Mouse (Mus musculus) CH12.LX (cell line): ENCODE data around the gene Fosl1. TPM values are rescaled to one million over a fixed set of nuclear protein-coding genes. Genes with fewer than 3 reads are reported as not detected.
A peak's percentile ranks its signal among the peaks of the same experiment; 100 is the strongest.

ENCODE experiments used
- DNase-seq: peaks from one replicate; pipeline ENCODE4 v3.0.0-alpha.2; 2013; ENCODE audit errors: extremely low read depth
- H3K27ac ChIP-seq: 2 replicates; pipeline ENCODE4 v1.5.1; 2012; ENCODE audit warnings: low read depth, mild to moderate bottlenecking, control low read depth, moderate library complexity; ENCODE audit not compliant: insufficient read depth
- H3K27me3 ChIP-seq: replicated peaks from 2 replicates; pipeline ENCODE3; 2012; ENCODE audit warnings: inconsistent platforms
- H3K36me3 ChIP-seq, 2 experiments: replicated peaks in 1 of 2; 2 replicates each; pipeline versions ENCODE3 to v1.6.1; 2012; ENCODE audit warnings: inconsistent platforms in 1 of 2, low read length in 1 of 2, mild to moderate bottlenecking in 1 of 2, mixed read lengths in 1 of 2, moderate library complexity in 1 of 2; ENCODE audit not compliant: control insufficient read depth in 1 of 2, insufficient read depth in 1 of 2
- H3K4me1 ChIP-seq, 2 experiments: 2 replicates each; pipeline ENCODE4 v1.6.1; 2012; ENCODE audit warnings: inconsistent platforms in 1 of 2, moderate library complexity in 1 of 2; ENCODE audit not compliant: insufficient read depth in 2 of 2, control insufficient read depth in 1 of 2
- H3K4me2 ChIP-seq: 2 replicates; pipeline ENCODE4 v1.6.1; 2012; ENCODE audit warnings: low read depth, mild to moderate bottlenecking, control low read depth; ENCODE audit not compliant: poor library complexity, insufficient read depth, severe bottlenecking
- H3K4me3 ChIP-seq, 3 experiments: fragments of 150-350 bp in 1 of 3; sonication (generic) in 1 of 3; replicated peaks in 1 of 3; 2 replicates each; pipeline versions ENCODE3 to v1.5.1; 2011 to 2012; ENCODE audit warnings: low read depth in 2 of 3, low read length in 2 of 3, mild to moderate bottlenecking in 2 of 3, moderate library complexity in 2 of 3, control low read depth in 1 of 3, improper control_type of control experiment in 1 of 3, inconsistent platforms in 1 of 3, mixed read lengths in 1 of 3; ENCODE audit not compliant: poor library complexity in 1 of 3
- H3K79me2 ChIP-seq: replicated peaks from 2 replicates; pipeline ENCODE4 v1.6.1; 2012; ENCODE audit warnings: mild to moderate bottlenecking, moderate library complexity; ENCODE audit not compliant: control insufficient read depth, poor library complexity, insufficient read depth, severe bottlenecking; ENCODE audit errors: extremely low read depth
- H3K9ac ChIP-seq: 2 replicates; pipeline ENCODE4 v1.6.1; 2012; ENCODE audit warnings: low read depth, mild to moderate bottlenecking, control low read depth, moderate library complexity; ENCODE audit not compliant: insufficient read depth
- H3K9me3 ChIP-seq: replicated peaks from 2 replicates; pipeline ENCODE3; 2012; ENCODE audit warnings: low read length, inconsistent platforms, mixed read lengths
- BHLHE40 ChIP-seq: IDR thresholded peaks from 2 replicates; pipeline ENCODE4 v1.6.1; 2011; ENCODE audit warnings: mild to moderate bottlenecking, low read depth, low read length, improper control_type of control experiment
- CHD1 ChIP-seq: IDR thresholded peaks from 2 replicates; pipeline ENCODE4 v1.6.1; 2012; ENCODE audit warnings: low read depth, low read length, improper control_type of control experiment, inconsistent platforms
- E2F4 ChIP-seq: IDR thresholded peaks from 2 replicates; pipeline ENCODE4 v1.6.1; 2011; ENCODE audit warnings: low read depth, low read length, improper control_type of control experiment; ENCODE audit not compliant: insufficient replicate concordance
- EP300 ChIP-seq: IDR thresholded peaks from 2 replicates; pipeline ENCODE4 v1.6.1; 2011; ENCODE audit warnings: low read length, improper control_type of control experiment
- HCFC1 ChIP-seq: IDR thresholded peaks from 2 replicates; pipeline ENCODE4 v1.6.1; 2012; ENCODE audit warnings: low read depth, mild to moderate bottlenecking, inconsistent platforms, low read length, improper control_type of control experiment
- IRF4 ChIP-seq: IDR thresholded peaks from 2 replicates; pipeline ENCODE4 v1.6.1; 2014; ENCODE audit warnings: low read depth, mild to moderate bottlenecking, inconsistent platforms, low read length, improper control_type of control experiment
- JUN ChIP-seq: IDR thresholded peaks from 2 replicates; pipeline ENCODE4 v1.6.1; 2011; ENCODE audit warnings: low read depth, mild to moderate bottlenecking, low read length, improper control_type of control experiment, moderate library complexity; ENCODE audit not compliant: insufficient read depth
- KAT2A ChIP-seq: IDR thresholded peaks from 2 replicates; pipeline ENCODE4 v1.6.1; 2012; ENCODE audit warnings: low read length, improper control_type of control experiment, inconsistent platforms; ENCODE audit not compliant: insufficient replicate concordance
- MAZ ChIP-seq: IDR thresholded peaks from 2 replicates; pipeline ENCODE4 v1.6.1; 2012; ENCODE audit warnings: low read depth, mild to moderate bottlenecking, inconsistent platforms, low read length, improper control_type of control experiment, moderate library complexity
- MXI1 ChIP-seq: IDR thresholded peaks from 2 replicates; pipeline ENCODE4 v1.6.1; 2011; ENCODE audit warnings: mild to moderate bottlenecking, low read depth, low read length, improper control_type of control experiment
- MYC ChIP-seq: IDR thresholded peaks from 2 replicates; pipeline ENCODE4 v1.6.1; 2011; ENCODE audit warnings: low read depth, mild to moderate bottlenecking, improper control_type of control experiment, low read length
- PAX5 ChIP-seq: IDR thresholded peaks from 2 replicates; pipeline ENCODE4 v1.6.1; 2012; ENCODE audit warnings: low read length, inconsistent platforms, mixed read lengths
- POLR2A ChIP-seq: IDR thresholded peaks from 2 replicates; pipeline ENCODE4 v1.6.1; 2011; ENCODE audit warnings: low read depth, mild to moderate bottlenecking, improper control_type of control experiment, low read length
- POLR2AphosphoS2 ChIP-seq: IDR thresholded peaks from 2 replicates; pipeline ENCODE4 v1.6.1; 2011; ENCODE audit warnings: low read depth, low read length, improper control_type of control experiment
- RCOR1 ChIP-seq: conservative IDR thresholded peaks from 2 replicates; pipeline ENCODE4 v1.6.1; 2012; ENCODE audit warnings: low read depth, mild to moderate bottlenecking, inconsistent platforms, low read length, improper control_type of control experiment
- SIN3A ChIP-seq: IDR thresholded peaks from 2 replicates; pipeline ENCODE4 v1.6.1; 2012; ENCODE audit warnings: low read length, improper control_type of control experiment, inconsistent platforms
- SMC3 ChIP-seq: IDR thresholded peaks from 2 replicates; pipeline ENCODE4 v1.6.1; 2011; ENCODE audit warnings: low read depth, low read length, improper control_type of control experiment
- USF1 ChIP-seq: IDR thresholded peaks from 2 replicates; pipeline ENCODE4 v1.6.1; 2014; ENCODE audit warnings: low read depth, mild to moderate bottlenecking, inconsistent platforms, low read length, improper control_type of control experiment
- USF2 ChIP-seq: conservative IDR thresholded peaks from 2 replicates; pipeline ENCODE4 v1.6.1; 2011; ENCODE audit warnings: low read depth, low read length, improper control_type of control experiment
- ZC3H11A ChIP-seq: IDR thresholded peaks from 2 replicates; pipeline ENCODE4 v1.6.1; 2012; ENCODE audit warnings: low read depth, mild to moderate bottlenecking, inconsistent platforms, low read length, improper control_type of control experiment
- ZMIZ1 ChIP-seq: IDR thresholded peaks from 2 replicates; pipeline ENCODE4 v1.6.1; 2012; ENCODE audit warnings: low read depth, mild to moderate bottlenecking, inconsistent platforms, low read length, improper control_type of control experiment
- ZNF384 ChIP-seq: IDR thresholded peaks from 2 replicates; pipeline ENCODE4 v1.6.1; 2012; ENCODE audit warnings: low read depth, low read length, improper control_type of control experiment, inconsistent platforms
- dilution Hi-C: fragments of 300-500 bp; cut with MboI; formaldehyde crosslinking; loops from 2 replicates; pipeline ENCODE4 v1.14.3; 2020; ENCODE audit warnings: low sequenced_read_pairs; ENCODE audit not compliant: extremely low pct_unique_long_range_greater_than_20kb, extremely low pct_ligation_motif_present
- in situ Hi-C: fragments of 300-500 bp; cut with MboI; formaldehyde crosslinking; loops from 3 replicates; pipeline ENCODE4 v1.14.3; 2019; ENCODE audit warnings: low sequenced_read_pairs, low pct_ligation_motif_present, low pct_unique_long_range_greater_than_20kb, mixed read lengths
- polyA plus RNA-seq: library from polyadenylated mRNA; unstranded; fragments of >175 nt; gene quantifications from 2 replicates; pipeline ENCODE4 v1.2.1, GENCODE M21; 2012; ENCODE audit warnings: low read depth; ENCODE audit not compliant: insufficient read length
- total RNA-seq, 2 experiments: library from RNA; depleted of rRNA; stranded (reverse); fragments of 300-350 nt in 1 of 2; fragments of >200 nt in 1 of 2; gene quantifications; 2 replicates each; pipeline ENCODE4 v1.2.3; 2012 to 2014

The Fosl1 gene
- total and polyA plus RNA-seq, 3 experiments, result not detected

- Histone ChIP-seq H3K36me3 (peaks cover 14 to 19% of the 10 kb centered on the region in 2 experiments), H3K79me2 (no peaks in the 10 kb centered on the region; the same call in 1 of the 2 replicates), H3K27ac (no peak overlapping the region), H3K4me2 (no peak overlapping the region), H3K9me3 (no peaks in the 10 kb centered on the region), H3K9ac (no peak overlapping the region), H3K4me1 (peaks cover 23 to 50% of the 10 kb centered on the region in 2 experiments), H3K27me3 (peaks cover 4% of the 10 kb centered on the region), H3K4me3 (no peak overlapping the region)
- TF ChIP-seq MAZ (no peak), POLR2AphosphoS2 (peak; percentile 11; the same call in 1 of the 2 replicates)
- DNase-seq, result no peak
- in situ Hi-C loops (no loop called here), dilution Hi-C loops (no loop called here)
These were observed 18.1 kb upstream of the Fosl1 start for GRCm38 (mm10) chr19:5429219-5429618.

- Histone ChIP-seq H3K79me2 (no peaks in the 10 kb centered on the region; the same call in 1 of the 2 replicates), H3K9me3 (no peaks in the 10 kb centered on the region), H3K4me3 (no peak overlapping the region), H3K9ac (no peak overlapping the region), H3K4me2 (no peak overlapping the region), H3K27me3 (peaks cover 7% of the 10 kb centered on the region), H3K27ac (no peak overlapping the region), H3K36me3 (peaks cover 14 to 19% of the 10 kb centered on the region in 2 experiments), H3K4me1 (peaks cover 23 to 50% of the 10 kb centered on the region in 2 experiments)
- no peak for TF ChIP-seq EP300
- no peak for TF ChIP-seq POLR2A
- no peak for TF ChIP-seq BHLHE40
- no peak for TF ChIP-seq MYC
- TF ChIP-seq ZMIZ1, result no peak
- no peak for TF ChIP-seq RCOR1
- no peak for TF ChIP-seq ZC3H11A
- no peak for TF ChIP-seq SMC3
- TF ChIP-seq ZNF384, result no peak
- no peak for TF ChIP-seq E2F4
- no peak for TF ChIP-seq CHD1
- no peak for TF ChIP-seq USF2
- TF ChIP-seq KAT2A, result no peak
- no peak for TF ChIP-seq MXI1
- TF ChIP-seq USF1, result no peak
- TF ChIP-seq HCFC1, result no peak
- no peak for TF ChIP-seq PAX5
- TF ChIP-seq JUN, result no peak
- no peak for TF ChIP-seq IRF4
- TF ChIP-seq SIN3A, result no peak
- dilution Hi-C loops (no loop called here), in situ Hi-C loops (no loop called here)
- DNase-seq, result no peak
These were observed 17.5 kb upstream of the Fosl1 start for GRCm38 (mm10) chr19:5429806-5430205.
